Mouse (Mus musculus) E14TG2a.4 (cell line): ENCODE measurements at regions not wholly inside any gene's neighbourhood (a gene's known extent, or its start where the extent isn't known, plus 50 kb on each side); places are given as distances from the start of the nearest gene placed in this dataset.

Source experiments
- CTCF ChIP-seq: conservative IDR thresholded peaks from 2 replicates; pipeline ENCODE4 v1.5.1; 2014; ENCODE audit warnings: low read length
- POU5F1 ChIP-seq: IDR thresholded peaks from 2 replicates; pipeline ENCODE4 v1.6.1; 2014; ENCODE audit warnings: low read length, borderline replicate concordance

DNA sequence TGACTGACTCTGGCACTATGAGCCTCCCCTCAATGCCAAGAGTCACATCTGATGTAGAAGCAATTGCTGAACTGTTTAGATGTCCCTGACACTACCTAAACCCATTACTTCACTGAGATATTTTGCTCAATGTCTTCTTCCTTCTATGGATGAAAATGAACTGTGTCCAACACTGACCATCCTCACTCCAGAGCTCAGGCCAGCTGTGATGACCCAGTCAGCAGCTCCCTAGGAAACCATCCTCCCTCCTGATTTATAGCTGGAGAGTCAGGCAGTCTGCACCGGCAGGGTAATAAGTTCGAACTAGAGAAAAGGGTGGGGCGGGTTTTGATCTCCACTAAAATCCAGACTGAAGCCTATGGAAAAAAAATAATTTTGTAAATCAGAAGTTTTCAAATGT, 221.2 kb downstream of the Mreg start:
- no peak for TF ChIP-seq CTCF
- no peak for TF ChIP-seq POU5F1
